Mouse (Mus musculus) kidney, postnatal 0 days (tissue): ENCODE measurements around the gene Olfr541. TPM values are rescaled to one million over a fixed set of nuclear protein-coding genes. Genes with fewer than 3 reads are reported as not detected.
"Not testable (repeated sequence)": the region's sequence is repeated elsewhere in the genome, so short reads cannot be mapped to it uniquely, and the experiment has no call there.

Experiments used
- ATAC-seq: fragments of 200-750 bp; cut with Nextera tagmentation; replicated peaks from 2 replicates; pipeline ENCODE4 v1.8.0; 2017; ENCODE audit warnings: low read depth, moderate number of reproducible peaks, moderate TSS enrichment, moderate library complexity; ENCODE audit not compliant: low FRiP score
- DNase-seq: peaks from one replicate; pipeline ENCODE4 v3.0.0-alpha.2; 2016; ENCODE audit warnings: low spot score
- H3K27ac ChIP-seq: fragments of 300-500 bp; sonication (generic); 2 replicates; pipeline ENCODE4 v1.5.1; 2014; ENCODE audit warnings: mild to moderate bottlenecking
- H3K27me3 ChIP-seq: fragments of 300-500 bp; sonication (generic); 2 replicates; pipeline ENCODE4 v1.6.1; 2014; ENCODE audit warnings: low read length, mixed read lengths; ENCODE audit not compliant: insufficient read depth
- H3K36me3 ChIP-seq: fragments of 300-500 bp; sonication (generic); 2 replicates; pipeline ENCODE4 v1.6.1; 2014; ENCODE audit warnings: low read length, mixed read lengths; ENCODE audit not compliant: insufficient read depth
- H3K4me1 ChIP-seq: fragments of 300-500 bp; sonication (generic); replicated peaks from 2 replicates; pipeline ENCODE4 v1.6.1; 2014; ENCODE audit warnings: antibody characterized with exemption, low read length, mixed read lengths; ENCODE audit not compliant: insufficient read depth
- H3K4me2 ChIP-seq: fragments of 300-500 bp; sonication (generic); 2 replicates; pipeline ENCODE4 v1.6.1; 2014; ENCODE audit warnings: mild to moderate bottlenecking, low read length, moderate library complexity, mixed read lengths
- H3K4me3 ChIP-seq: fragments of 300-500 bp; sonication (generic); replicated peaks from 2 replicates; pipeline ENCODE4 v1.5.1; 2014; ENCODE audit warnings: low read depth, low read length
- H3K9ac ChIP-seq: fragments of 300-500 bp; sonication (generic); 2 replicates; pipeline ENCODE4 v1.6.1; 2014; ENCODE audit warnings: low read depth, low read length
- H3K9me3 ChIP-seq: fragments of 300-500 bp; sonication (generic); replicated peaks from 2 replicates; pipeline ENCODE4 v1.6.1; 2016; ENCODE audit warnings: low read length, inconsistent platforms, mixed read lengths
- CTCF ChIP-seq: IDR thresholded peaks from 2 replicates; pipeline ENCODE4 v1.5.1; 2016; ENCODE audit warnings: antibody characterized with exemption, low read depth, mild to moderate bottlenecking, moderate library complexity
- WGBS: fragments of 180-500 bp; shearing (Covaris S2); extraction: QIAGEN DNeasy Blood & Tissue Kit; methylation state at CpG from one replicate; pipeline ENCODE4 v1.1.7; 2014; 5-methylcytosine and 5-hydroxymethylcytosine counted together
- polyA plus RNA-seq: library from polyadenylated mRNA; unstranded; fragments of >200 nt; fragmentation: Nextera tagmentation; extraction: Ambion mirVana; gene quantifications from 2 replicates; pipeline ENCODE4 v1.2.1, GENCODE M21; 2015

The Olfr541 gene
- not detected in 2 replicates for polyA plus RNA-seq

DNA sequence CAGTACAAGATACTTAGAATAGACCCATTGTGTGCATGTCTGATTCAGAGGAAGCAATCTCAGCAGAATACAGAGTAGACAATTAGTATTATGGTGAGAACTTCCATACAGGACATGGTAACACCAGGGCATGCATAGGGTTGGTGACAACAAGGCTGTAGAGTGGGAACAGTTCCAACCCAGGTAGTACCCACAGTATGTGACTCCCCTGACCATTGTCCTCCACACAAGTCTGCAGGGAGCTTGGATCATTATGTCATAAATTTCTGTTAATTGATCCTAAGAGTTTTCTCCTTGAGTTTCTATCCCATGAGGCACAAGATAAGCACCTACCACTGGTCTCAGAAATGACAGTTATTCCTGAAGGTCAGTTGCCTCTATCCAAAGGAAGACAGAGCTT, at the start of gene Olfr541:
TSS of gene Olfr541 (plus strand) at position 301 of the 400 bp plus-strand sequence.
- Histone ChIP-seq H3K27ac (no peak within 1 kb of the TSS), H3K4me3 (no peak within 1 kb of the TSS), H3K36me3 (no peaks in the 10 kb centered on the region), H3K27me3 (no peaks in the 10 kb centered on the region), H3K9ac (no peak within 1 kb of the TSS), H3K4me2 (no peak within 1 kb of the TSS), H3K4me1 (no peaks in the 10 kb centered on the region), H3K9me3 (no peaks in the 10 kb centered on the region)
- ATAC-seq (no peak), DNase-seq (no peak)
- TF ChIP-seq CTCF = no peak

DNA sequence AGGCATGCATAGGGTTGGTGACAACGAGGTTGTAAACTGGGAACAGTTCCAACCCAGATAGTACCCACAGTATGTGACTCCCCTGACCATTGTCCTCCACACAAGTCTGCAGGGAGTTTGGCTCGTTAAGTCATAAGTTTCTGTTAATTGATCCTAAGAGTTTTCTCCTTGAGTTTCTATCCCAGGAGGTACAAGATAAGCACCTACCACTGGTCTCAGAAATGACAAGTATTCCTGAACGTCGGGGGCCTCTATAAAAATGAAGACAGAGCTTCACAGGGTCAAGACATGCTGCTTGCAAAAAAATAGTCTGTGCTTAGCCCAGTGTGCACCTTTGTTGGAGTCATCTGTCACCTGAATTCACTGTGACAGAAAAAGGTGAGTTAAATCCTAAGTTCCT, 37.4 kb upstream of the Olfr541 start, which contains the start of gene Olfr539:
TSS of gene Olfr539 (plus strand) at position 301 of the 400 bp plus-strand sequence.
- ATAC-seq (no peak), DNase-seq (no peak)
- H3K9me3 ChIP-seq = no peaks in the 10 kb centered on the region
- no peak within 1 kb of the TSS for H3K9ac ChIP-seq
- 72% methylated on average over 4 of the region's 4 CpGs for WGBS
- no peak within 1 kb of the TSS for H3K27ac ChIP-seq
- H3K27me3 ChIP-seq = no peaks in the 10 kb centered on the region
- no peak within 1 kb of the TSS for H3K4me3 ChIP-seq
- H3K36me3 ChIP-seq = no peaks in the 10 kb centered on the region
- no peak within 1 kb of the TSS for H3K4me2 ChIP-seq
- no peak for TF ChIP-seq CTCF
- H3K4me1 ChIP-seq = no peaks in the 10 kb centered on the region

DNA sequence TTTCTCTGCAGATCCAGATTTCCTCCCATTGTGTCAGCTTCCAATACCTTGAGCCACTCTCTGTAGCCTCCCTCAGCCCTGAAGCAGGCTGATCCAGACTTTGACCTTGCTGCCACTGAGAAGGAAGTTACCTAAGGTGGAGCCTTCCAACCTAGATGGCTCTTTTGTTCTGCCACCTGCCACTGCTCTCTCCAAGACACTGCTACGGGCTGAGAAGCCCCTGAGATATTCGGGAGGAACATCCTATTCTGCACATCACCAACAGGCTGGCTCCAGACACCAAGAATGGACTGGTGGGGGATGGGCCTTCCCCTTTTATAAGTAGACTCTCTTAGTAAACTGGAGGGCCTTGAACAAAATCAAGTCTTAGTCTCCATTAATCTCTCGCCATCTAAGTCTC, 26.4 kb upstream of the Olfr541 start:
- H3K27ac ChIP-seq, H3K27me3 ChIP-seq, H3K36me3 ChIP-seq, H3K9me3 ChIP-seq, H3K9ac ChIP-seq, DNase-seq, H3K4me2 ChIP-seq, ATAC-seq, H3K4me3 ChIP-seq, H3K4me1 ChIP-seq: not testable (repeated sequence)
- 77% methylated on average over 3 of the region's 3 CpGs for WGBS

DNA sequence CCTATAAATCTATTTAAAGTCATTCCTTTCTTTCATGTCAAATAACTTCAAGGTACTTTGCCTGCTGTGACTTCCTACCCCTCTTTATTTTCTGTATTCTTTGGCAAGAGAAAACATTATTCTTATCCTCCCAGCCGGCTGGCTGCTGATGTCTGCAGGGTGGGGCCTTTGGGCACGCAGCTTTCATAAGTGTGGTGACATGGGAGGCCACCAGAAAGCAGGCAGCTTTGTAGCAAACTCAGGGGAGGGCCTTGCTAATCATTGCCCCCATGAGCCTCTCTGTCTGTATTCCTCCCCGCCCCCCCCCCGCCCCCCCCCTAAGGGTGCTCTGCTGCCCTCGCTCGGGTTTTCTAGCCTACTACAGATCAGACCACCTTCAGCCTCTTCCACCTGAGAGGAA, 21.2 kb upstream of the Olfr541 start:
- H3K4me1 ChIP-seq = no peaks in the 10 kb centered on the region
- ATAC-seq = no peak
- no peak overlapping the region for H3K27ac ChIP-seq
- no peaks in the 10 kb centered on the region for H3K9me3 ChIP-seq
- H3K4me3 ChIP-seq = no peak overlapping the region
- H3K36me3 ChIP-seq = no peaks in the 10 kb centered on the region
- no peak overlapping the region for H3K4me2 ChIP-seq
- no peaks in the 10 kb centered on the region for H3K27me3 ChIP-seq
- TF ChIP-seq CTCF = no peak
- H3K9ac ChIP-seq = no peak overlapping the region
- WGBS = 4% methylated on average over 6 of the region's 6 CpGs
- DNase-seq = no peak

DNA sequence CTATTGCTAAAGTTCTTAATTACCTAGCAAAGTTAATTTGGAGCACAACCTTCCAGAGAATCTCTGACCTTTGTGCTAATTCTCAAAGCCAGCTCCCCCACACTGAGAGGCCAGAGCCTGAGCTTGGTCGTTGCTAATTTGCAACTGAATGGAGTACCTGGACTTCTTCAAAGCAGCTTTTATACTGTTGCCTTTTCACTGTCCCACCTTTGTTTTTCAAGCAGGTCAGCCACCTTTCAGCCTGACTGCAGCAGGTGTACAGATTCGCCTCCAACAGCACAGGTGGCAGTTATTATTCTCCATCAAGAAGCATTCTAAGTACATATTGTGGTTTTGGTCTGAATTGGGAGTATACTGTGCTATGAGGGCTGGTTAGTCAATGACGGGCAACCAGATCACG, 17.5 kb upstream of the Olfr541 start:
- H3K36me3 ChIP-seq, H3K9me3 ChIP-seq, H3K4me3 ChIP-seq, H3K9ac ChIP-seq, H3K27me3 ChIP-seq, H3K27ac ChIP-seq, DNase-seq, H3K4me1 ChIP-seq, ATAC-seq, H3K4me2 ChIP-seq: not testable (repeated sequence)
- 67% methylated on average over 4 of the region's 4 CpGs for WGBS

DNA sequence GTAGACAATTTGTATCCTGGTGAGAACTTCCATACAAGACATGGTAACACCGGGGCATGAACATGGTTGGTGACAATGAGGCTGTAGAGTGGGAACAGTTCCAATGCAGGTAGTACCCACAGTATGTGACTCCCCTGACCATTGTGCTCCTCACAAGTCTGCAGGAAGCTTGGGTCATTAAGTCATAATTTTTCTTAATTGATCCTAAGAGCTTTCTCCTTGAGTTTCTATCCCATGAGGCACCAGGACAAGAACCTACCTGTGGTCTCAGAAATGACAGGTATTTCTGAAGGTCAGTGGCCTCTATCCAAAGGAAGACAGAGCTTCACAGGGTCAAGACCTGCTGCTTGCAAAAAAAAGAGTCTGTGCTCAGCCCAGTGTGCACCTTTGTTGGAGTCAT, 15.4 kb upstream of the Olfr541 start, which contains the start of gene Olfr45:
TSS of gene Olfr45 (plus strand) at position 301 of the 400 bp plus-strand sequence.
- no peak within 1 kb of the TSS for H3K4me3 ChIP-seq
- no peaks in the 10 kb centered on the region for H3K4me1 ChIP-seq
- H3K9me3 ChIP-seq = no peaks in the 10 kb centered on the region
- DNase-seq = no peak
- no peaks in the 10 kb centered on the region for H3K36me3 ChIP-seq
- H3K27ac ChIP-seq = no peak within 1 kb of the TSS
- H3K4me2 ChIP-seq = no peak within 1 kb of the TSS
- no peak within 1 kb of the TSS for H3K9ac ChIP-seq
- no peaks in the 10 kb centered on the region for H3K27me3 ChIP-seq
- ATAC-seq = no peak
- no peak for TF ChIP-seq CTCF
- 86% methylated on average over 1 of the region's 1 CpGs for WGBS

DNA sequence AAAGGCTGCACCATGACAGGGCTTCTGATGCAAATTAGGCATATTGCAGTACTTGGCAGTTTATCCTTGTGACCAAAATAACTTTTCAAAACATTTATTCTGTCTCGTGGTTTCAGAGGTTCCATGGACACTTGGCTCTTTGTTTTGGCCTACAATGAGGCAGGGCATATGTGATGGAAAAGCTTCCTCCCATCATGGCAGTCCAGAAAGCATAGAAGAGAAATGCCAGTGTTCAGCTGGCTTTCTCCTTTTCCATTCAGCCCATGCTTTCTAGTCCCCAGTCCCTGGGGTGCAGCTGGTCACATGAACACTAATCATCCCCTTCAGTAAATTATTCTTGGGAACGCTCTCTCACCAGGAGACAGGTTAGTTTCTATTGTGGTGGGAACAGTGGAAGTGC, 9.3 kb downstream of the Olfr541 start:
- Histone ChIP-seq H3K27me3 (no peaks in the 10 kb centered on the region), H3K9me3 (no peaks in the 10 kb centered on the region), H3K4me3 (no peak overlapping the region), H3K4me2 (no peak overlapping the region), H3K36me3 (no peaks in the 10 kb centered on the region), H3K27ac (no peak overlapping the region), H3K4me1 (no peaks in the 10 kb centered on the region), H3K9ac (no peak overlapping the region)
- no peak for TF ChIP-seq CTCF
- 69% methylated on average over 2 of the region's 2 CpGs for WGBS
- ATAC-seq = no peak
- no peak for DNase-seq
